Mouse (Mus musculus) intestine, postnatal 0 days (tissue): ENCODE data around the gene Stox2. TPM values are rescaled to one million over a fixed set of nuclear protein-coding genes. Genes with fewer than 3 reads are reported as not detected.

Experiments
- ATAC-seq: fragments of 200-750 bp; cut with Nextera tagmentation; 2 replicates; pipeline ENCODE4 v1.8.0; 2017; ENCODE audit warnings: mild to moderate bottlenecking, moderate TSS enrichment, moderate library complexity
- H3K27ac ChIP-seq: fragments of 300-500 bp; sonication (generic); 2 replicates; pipeline ENCODE4 v1.5.1; 2014; ENCODE audit warnings: mild to moderate bottlenecking, low read depth, low read length, moderate library complexity
- H3K27me3 ChIP-seq: fragments of 300-500 bp; sonication (generic); replicated peaks from 2 replicates; pipeline ENCODE4 v1.6.1; 2014; ENCODE audit warnings: low read length, mixed read lengths; ENCODE audit not compliant: control insufficient read depth, insufficient read depth
- H3K36me3 ChIP-seq: fragments of 300-500 bp; sonication (generic); 2 replicates; pipeline ENCODE4 v1.6.1; 2014; ENCODE audit warnings: mild to moderate bottlenecking, moderate library complexity; ENCODE audit not compliant: control insufficient read depth, insufficient read depth
- H3K4me1 ChIP-seq: fragments of 300-500 bp; sonication (generic); replicated peaks from 2 replicates; pipeline ENCODE4 v1.6.1; 2014; ENCODE audit warnings: antibody characterized with exemption, low read length, mixed read lengths; ENCODE audit not compliant: control insufficient read depth, insufficient read depth
- H3K4me2 ChIP-seq: fragments of 300-500 bp; sonication (generic); replicated peaks from 2 replicates; pipeline ENCODE4 v1.6.1; 2014; ENCODE audit warnings: low read depth, mild to moderate bottlenecking, moderate library complexity
- H3K4me3 ChIP-seq: fragments of 300-500 bp; sonication (generic); 2 replicates; pipeline ENCODE4 v1.5.1; 2014; ENCODE audit warnings: low read depth, low read length
- H3K9ac ChIP-seq: fragments of 300-500 bp; sonication (generic); 2 replicates; pipeline ENCODE4 v1.6.1; 2014; ENCODE audit warnings: mild to moderate bottlenecking, low read depth, low read length
- H3K9me3 ChIP-seq: fragments of 300-500 bp; sonication (generic); 2 replicates; pipeline ENCODE4 v1.6.1; 2016; ENCODE audit warnings: mixed run types; ENCODE audit not compliant: control insufficient read depth
- CTCF ChIP-seq: sonication (generic); IDR thresholded peaks from 2 replicates; pipeline ENCODE4 v1.5.1; 2016; ENCODE audit warnings: low read depth, mild to moderate bottlenecking, control low read depth, antibody characterized with exemption, moderate library complexity
- WGBS: fragments of 180-500 bp; shearing (Covaris S2); extraction: QIAGEN DNeasy Blood & Tissue Kit; methylation state at CpG from one replicate; pipeline ENCODE4 v1.1.7; 2014; 5-methylcytosine and 5-hydroxymethylcytosine counted together
- polyA plus RNA-seq: library from polyadenylated mRNA; unstranded; fragments of >200 nt; fragmentation: Nextera tagmentation; extraction: Ambion mirVana; gene quantifications from 2 replicates; pipeline ENCODE4 v1.2.1, GENCODE M21; 2015

Stox2 gene
- polyA plus RNA-seq, 1 experiment from 2014 or later: 3.2 TPM

DNA sequence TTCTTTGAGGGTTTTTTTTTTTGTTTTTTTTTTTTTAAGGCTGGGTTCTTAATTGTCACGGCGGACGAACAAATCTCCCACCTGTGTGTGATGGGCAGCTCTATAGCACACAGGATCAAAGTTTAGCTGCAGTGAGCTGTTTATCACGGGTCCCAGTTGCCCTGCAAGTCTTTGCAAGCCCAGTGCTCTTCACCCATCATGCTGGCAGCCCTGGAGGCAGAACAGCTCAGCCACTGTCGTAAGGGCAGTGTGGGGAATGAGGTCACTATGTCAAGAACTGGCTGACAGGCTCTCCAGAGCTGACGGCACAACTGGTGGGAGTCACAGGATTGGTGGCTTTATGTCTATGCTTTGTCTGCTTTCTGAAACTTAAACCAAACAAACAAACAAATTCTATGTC, 227.6 kb downstream of the Stox2 start:
- Histone ChIP-seq H3K9ac (no peak overlapping the region), H3K36me3 (no peaks in the 10 kb centered on the region), H3K9me3 (no peaks in the 10 kb centered on the region), H3K27ac (no peak overlapping the region), H3K4me1 (no peaks in the 10 kb centered on the region), H3K4me3 (no peak overlapping the region), H3K27me3 (no peaks in the 10 kb centered on the region), H3K4me2 (no peak overlapping the region)
- WGBS: 49% methylated on average over 6 of the region's 6 CpGs
- ATAC-seq: no peak
- TF ChIP-seq CTCF: no peak

- H3K36me3 ChIP-seq: no peaks in the 10 kb centered on the region
- no peak overlapping the region for H3K4me3 ChIP-seq
- 41% methylated on average over 8 of the region's 8 CpGs for WGBS
- no peaks in the 10 kb centered on the region for H3K9me3 ChIP-seq
- TF ChIP-seq CTCF: no peak
- H3K27ac ChIP-seq: no peak overlapping the region
- no peaks in the 10 kb centered on the region for H3K27me3 ChIP-seq
- no peak overlapping the region for H3K4me2 ChIP-seq
- H3K9ac ChIP-seq: no peak overlapping the region
- no peak for ATAC-seq
- H3K4me1 ChIP-seq: no peaks in the 10 kb centered on the region
Measured at GRCm38 (mm10) chr8:47218021-47218420, 228.1 kb downstream of the Stox2 start.

DNA sequence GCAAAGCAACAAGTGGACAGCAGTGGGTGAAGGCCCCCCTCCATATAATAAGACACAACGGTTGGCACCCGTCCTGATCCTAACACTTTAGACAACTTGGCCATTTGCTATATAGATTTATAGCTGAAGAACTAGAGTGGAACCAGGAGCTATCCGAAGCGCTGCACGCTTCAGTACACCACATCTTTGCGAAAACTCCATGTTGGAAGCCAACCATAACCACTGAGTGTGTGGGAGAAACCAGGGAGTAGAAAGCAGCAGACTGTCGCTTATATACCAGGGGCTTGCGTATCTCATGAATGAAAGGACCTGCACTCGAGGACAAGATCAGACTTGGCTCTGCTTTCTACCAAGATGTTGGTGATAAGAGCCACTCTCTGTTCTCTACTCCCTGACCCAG, 234.0 kb downstream of the Stox2 start:
- Histone ChIP-seq H3K9ac (no peak overlapping the region), H3K4me3 (no peak overlapping the region), H3K27ac (no peak overlapping the region), H3K36me3 (no peaks in the 10 kb centered on the region), H3K4me1 (no peaks in the 10 kb centered on the region), H3K4me2 (no peak overlapping the region), H3K27me3 (no peaks in the 10 kb centered on the region), H3K9me3 (no peaks in the 10 kb centered on the region)
- no peak for TF ChIP-seq CTCF
- no peak for ATAC-seq
- WGBS: 91% methylated on average over 9 of the region's 9 CpGs

GRCm38 (mm10) chr8:47211226-47211625, 234.9 kb downstream of the Stox2 start:
- 83% methylated on average over 9 of the region's 9 CpGs for WGBS
- Histone ChIP-seq H3K9me3 (no peaks in the 10 kb centered on the region), H3K27me3 (no peaks in the 10 kb centered on the region), H3K4me1 (no peaks in the 10 kb centered on the region), H3K4me3 (no peak overlapping the region), H3K9ac (no peak overlapping the region), H3K4me2 (no peak overlapping the region), H3K27ac (no peak overlapping the region), H3K36me3 (no peaks in the 10 kb centered on the region)
- ATAC-seq: no peak
- no peak for TF ChIP-seq CTCF

DNA sequence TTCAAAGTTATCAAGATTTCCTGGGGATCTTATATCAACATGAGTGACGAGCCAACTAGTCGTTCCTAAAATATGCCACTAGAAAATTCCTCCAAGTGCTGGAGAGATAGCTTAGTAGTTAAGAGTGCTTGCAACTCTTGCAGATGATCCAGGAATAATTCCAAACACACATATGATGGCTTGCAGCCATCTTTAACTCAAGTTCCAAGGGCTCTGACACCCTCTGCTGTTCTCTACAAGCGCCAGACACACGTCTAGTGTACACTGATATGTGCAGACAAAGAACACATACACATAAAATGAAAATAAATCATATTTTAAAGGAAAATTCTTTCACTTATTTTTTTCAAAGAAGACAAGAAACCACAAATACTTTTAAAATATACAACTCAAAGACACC, 237.9 kb downstream of the Stox2 start:
- WGBS: 79% methylated on average over 4 of the region's 4 CpGs
- ATAC-seq: no peak

DNA sequence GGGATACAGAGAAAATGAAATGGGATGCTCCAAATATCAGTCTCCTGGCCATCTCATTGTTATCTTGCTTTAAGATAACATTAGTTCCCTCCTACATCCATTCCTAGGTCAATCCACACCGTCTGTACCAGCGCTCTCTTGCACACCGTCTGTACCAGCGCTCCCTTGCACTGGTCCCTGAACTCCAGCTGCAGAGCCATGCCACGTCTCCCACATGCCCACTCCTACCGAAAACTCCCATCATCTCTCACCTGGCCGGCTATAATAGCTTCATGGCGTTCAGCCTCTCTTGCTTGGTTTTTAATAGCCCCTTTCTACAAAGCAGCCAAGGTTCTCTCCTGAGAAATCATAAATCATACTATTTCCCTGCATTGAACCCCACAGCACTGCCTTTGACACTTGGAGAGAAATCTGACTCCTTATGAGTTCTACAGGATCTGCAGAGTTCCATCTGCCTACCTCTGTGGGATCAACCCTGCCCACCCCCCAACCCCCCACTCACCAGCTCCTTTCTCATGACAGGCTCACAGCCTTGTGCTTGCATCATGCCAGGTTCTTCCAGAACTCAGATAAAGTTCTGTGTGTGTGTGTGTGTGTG, 239.4 kb downstream of the Stox2 start:
- H3K4me1 ChIP-seq: no peaks in the 10 kb centered on the region
- no peak overlapping the region for H3K27ac ChIP-seq
- H3K9ac ChIP-seq: no peak overlapping the region
- H3K27me3 ChIP-seq: no peaks in the 10 kb centered on the region
- ATAC-seq: no peak
- no peak overlapping the region for H3K4me2 ChIP-seq
- no peaks in the 10 kb centered on the region for H3K9me3 ChIP-seq
- H3K36me3 ChIP-seq: no peaks in the 10 kb centered on the region
- WGBS: 79% methylated on average over 8 of the region's 8 CpGs
- H3K4me3 ChIP-seq: no peak overlapping the region
- TF ChIP-seq CTCF: no peak

More for the DNA sequence above, 237.9 kb downstream of the Stox2 start:
- H3K36me3 ChIP-seq: no peaks in the 10 kb centered on the region
- no peaks in the 10 kb centered on the region for H3K4me1 ChIP-seq
- peak; percentile 23; the same call in 1 of the 2 replicates for TF ChIP-seq CTCF
- no peak overlapping the region for H3K27ac ChIP-seq
- H3K9ac ChIP-seq: no peak overlapping the region
- H3K27me3 ChIP-seq: no peaks in the 10 kb centered on the region
- no peak overlapping the region for H3K4me2 ChIP-seq
- no peaks in the 10 kb centered on the region for H3K9me3 ChIP-seq
- no peak overlapping the region for H3K4me3 ChIP-seq

DNA sequence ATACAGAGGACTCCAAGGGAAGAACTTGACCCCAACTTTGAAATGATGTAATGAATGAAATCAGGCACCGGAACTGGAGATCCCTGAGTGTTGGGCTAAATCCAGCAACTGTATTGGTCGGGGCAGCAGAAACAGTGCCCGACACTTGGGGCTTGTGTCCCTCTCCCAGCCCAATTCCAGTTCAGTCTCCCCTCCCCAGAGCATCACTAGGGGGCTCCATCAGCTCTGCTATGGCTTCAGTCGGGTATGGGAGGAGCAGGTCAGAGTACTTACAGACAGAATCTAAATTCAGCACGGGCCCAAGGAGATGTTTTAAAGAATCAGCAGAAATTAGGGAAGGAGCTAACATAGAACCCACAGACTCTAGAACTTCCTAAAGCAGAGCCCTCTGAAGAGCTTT, 240.7 kb downstream of the Stox2 start:
- no peak overlapping the region for H3K4me3 ChIP-seq
- no peak for ATAC-seq
- no peaks in the 10 kb centered on the region for H3K36me3 ChIP-seq
- H3K27me3 ChIP-seq: no peaks in the 10 kb centered on the region
- H3K4me1 ChIP-seq: no peaks in the 10 kb centered on the region
- no peaks in the 10 kb centered on the region for H3K9me3 ChIP-seq
- TF ChIP-seq CTCF: 0 out of 2 replicates have a peak, but pooled peaks have one; percentile 5
- H3K9ac ChIP-seq: no peak overlapping the region
- WGBS: 85% methylated on average over 5 of the region's 5 CpGs
- H3K27ac ChIP-seq: no peak overlapping the region
- no peak overlapping the region for H3K4me2 ChIP-seq
